Mouse (Mus musculus) heart, adult 11 months (tissue): ENCODE results near the gene Gucy1a1.

Experiments used
- DNase-seq: peaks from one replicate; pipeline ENCODE4 v3.0.0; 2022

The Gucy1a1 gene

GRCm38 (mm10) chr3:82074201-82074851, 71.3 kb downstream of the Gucy1a1 start, which contains the start of gene Gucy1b1:
Gene Gucy1b1, minus strand, starts transcription at chr3:82074689.
- peak; percentile 99 for DNase-seq

- DNase-seq: peak; percentile 98
Observed at GRCm38 (mm10) chr3:82073741-82074181, 71.8 kb downstream of the Gucy1a1 start.

GRCm38 (mm10) chr3:82067830-82068229, 77.8 kb downstream of the Gucy1a1 start:
- no peak for DNase-seq

GRCm38 (mm10) chr3:82061402-82062180, 84.0 kb downstream of the Gucy1a1 start:
- no peak for DNase-seq

GRCm38 (mm10) chr3:82057201-82057600, 88.4 kb downstream of the Gucy1a1 start:
- DNase-seq: no peak

GRCm38 (mm10) chr3:82054283-82054974, 91.2 kb downstream of the Gucy1a1 start:
- no peak for DNase-seq

- DNase-seq: no peak
Observed at GRCm38 (mm10) chr3:82052029-82052428, 93.6 kb downstream of the Gucy1a1 start.

GRCm38 (mm10) chr3:82051468-82051867, 94.1 kb downstream of the Gucy1a1 start:
- no peak for DNase-seq

- DNase-seq: no peak
Observed at GRCm38 (mm10) chr3:82048681-82049080, 96.9 kb downstream of the Gucy1a1 start.

- DNase-seq: no peak
Observed at GRCm38 (mm10) chr3:82048078-82048477, 97.5 kb downstream of the Gucy1a1 start.

- DNase-seq: no peak
Observed at GRCm38 (mm10) chr3:82047100-82047753, 98.4 kb downstream of the Gucy1a1 start.

GRCm38 (mm10) chr3:82046087-82046486, 99.5 kb downstream of the Gucy1a1 start:
- no peak for DNase-seq

GRCm38 (mm10) chr3:82044902-82045301, 100.7 kb downstream of the Gucy1a1 start:
- no peak for DNase-seq

- no peak for DNase-seq
Observed at GRCm38 (mm10) chr3:82043676-82044075, 101.9 kb downstream of the Gucy1a1 start.
